Mouse (Mus musculus): ENCODE data around the gene Sept9. TPM values are rescaled to one million over a fixed set of nuclear protein-coding genes. Genes with fewer than 3 reads are reported as not detected.

Gene Sept9
- polyA plus RNA-seq, 1 experiment from 2014 or later: 44.1 TPM

- Histone ChIP-seq H3K4me3 (replicated peaks) (no peak overlapping the region), H3K4me1 (replicated peaks) (peaks cover 7% of the 10 kb centered on the region), H3K4me2 (no peak overlapping the region), H3K27ac (no peak overlapping the region), H3K36me3 (peaks cover 9% of the 10 kb centered on the region), H3K27me3 (no peaks in the 10 kb centered on the region), H3K9me3 (replicated peaks) (no peaks in the 10 kb centered on the region), H3K9ac (no peak overlapping the region)
- WGBS (ENCODE audit: insufficient replicate concordance): 59% methylated on average over 3 of the region's 3 CpGs
- no peak for ATAC-seq (ENCODE audit: low read depth)
- no peak for DNase-seq
These were observed 97.8 kb downstream of the Sept9 start for GRCm38 (mm10) chr11:117297190-117297829.

DNA sequence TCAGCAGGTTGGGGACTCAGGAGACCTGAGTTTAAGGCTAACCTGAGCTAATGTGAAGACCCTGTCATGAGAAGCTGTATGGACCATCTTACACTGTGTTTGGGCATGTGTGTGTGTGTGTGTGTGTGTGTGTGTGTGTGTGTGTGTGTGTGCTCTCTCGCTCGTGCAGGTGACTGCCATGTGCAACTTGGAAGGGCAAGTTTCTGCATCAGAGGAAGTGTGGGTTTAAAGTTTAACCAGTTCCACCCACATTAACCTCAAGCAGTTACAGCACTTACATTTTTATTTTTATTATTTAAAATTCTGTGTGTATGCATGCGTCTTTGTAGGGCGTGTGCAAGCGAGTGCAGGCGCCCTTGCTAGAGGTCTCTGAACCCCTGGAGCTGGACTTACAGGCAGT, 100.3 kb downstream of the Sept9 start:
- H3K4me3 ChIP-seq (replicated peaks): no peak overlapping the region
- peaks cover 14% of the 10 kb centered on the region for H3K36me3 ChIP-seq
- H3K27ac ChIP-seq: no peak overlapping the region
- DNase-seq: no peak
- 82% methylated on average over 6 of the region's 6 CpGs for WGBS (ENCODE audit: insufficient replicate concordance)
- no peak overlapping the region for H3K9ac ChIP-seq
- no peak overlapping the region for H3K4me2 ChIP-seq
- no peaks in the 10 kb centered on the region for H3K27me3 ChIP-seq
- no peaks in the 10 kb centered on the region for H3K9me3 ChIP-seq (replicated peaks)
- no peaks in the 10 kb centered on the region for H3K4me1 ChIP-seq (replicated peaks)
- ATAC-seq (ENCODE audit: low read depth): no peak

- no peak overlapping the region for H3K9ac ChIP-seq
- H3K27ac ChIP-seq: no peak overlapping the region
- ATAC-seq (ENCODE audit: low read depth) (no peak), DNase-seq (no peak)
- H3K4me2 ChIP-seq: no peak overlapping the region
- H3K4me1 ChIP-seq (replicated peaks): peaks cover 4% of the 10 kb centered on the region; the same call in 1 of the 2 replicates
- peaks cover 14% of the 10 kb centered on the region for H3K36me3 ChIP-seq
- H3K4me3 ChIP-seq (replicated peaks): no peak overlapping the region
- H3K9me3 ChIP-seq (replicated peaks): no peaks in the 10 kb centered on the region
- WGBS (ENCODE audit: insufficient replicate concordance): 71% methylated on average over 4 of the region's 4 CpGs
- no peaks in the 10 kb centered on the region for H3K27me3 ChIP-seq
These were observed 101.3 kb downstream of the Sept9 start for GRCm38 (mm10) chr11:117300809-117301208.

DNA sequence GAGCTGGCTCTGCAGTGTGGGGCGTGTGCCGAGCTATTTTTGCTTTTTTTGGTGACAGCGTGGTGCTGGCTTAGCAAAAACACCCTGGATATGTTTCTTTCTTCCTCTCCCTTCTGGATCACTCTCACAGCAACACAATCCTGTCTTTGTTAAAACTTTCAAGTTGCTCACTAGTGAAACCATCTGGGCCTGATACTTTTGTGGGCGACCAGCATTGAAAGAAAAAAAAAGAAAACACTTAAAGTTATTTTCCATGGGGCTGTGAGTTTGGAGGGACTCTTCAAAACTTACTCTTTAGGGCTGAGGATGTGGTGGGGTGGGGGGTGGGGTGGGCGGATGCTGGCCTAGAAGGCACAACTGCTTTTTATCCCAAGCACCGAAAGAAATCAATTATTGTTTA, 102.3 kb downstream of the Sept9 start:
- ATAC-seq (ENCODE audit: low read depth) (no peak), DNase-seq (no peak)
- Histone ChIP-seq H3K4me3 (replicated peaks) (no peak overlapping the region), H3K27ac (no peak overlapping the region), H3K4me2 (no peak overlapping the region), H3K9ac (no peak overlapping the region), H3K27me3 (no peaks in the 10 kb centered on the region), H3K9me3 (replicated peaks) (no peaks in the 10 kb centered on the region), H3K4me1 (replicated peaks) (peaks cover 13% of the 10 kb centered on the region), H3K36me3 (peaks cover 14% of the 10 kb centered on the region)
- 61% methylated on average over 6 of the region's 6 CpGs for WGBS (ENCODE audit: insufficient replicate concordance)

GRCm38 (mm10) chr11:117302371-117302770, 102.9 kb downstream of the Sept9 start:
- Histone ChIP-seq H3K36me3 (peaks cover 9% of the 10 kb centered on the region), H3K9ac (no peak overlapping the region), H3K27ac (no peak overlapping the region), H3K9me3 (replicated peaks) (no peaks in the 10 kb centered on the region), H3K4me1 (replicated peaks) (peaks cover 20% of the 10 kb centered on the region), H3K4me2 (no peak overlapping the region), H3K4me3 (replicated peaks) (no peak overlapping the region), H3K27me3 (no peaks in the 10 kb centered on the region)
- no peak for DNase-seq
- 77% methylated on average over 5 of the region's 5 CpGs for WGBS (ENCODE audit: insufficient replicate concordance)
- no peak for ATAC-seq (ENCODE audit: low read depth)

GRCm38 (mm10) chr11:117305509-117306188, 106.2 kb downstream of the Sept9 start:
- DNase-seq (no peak), ATAC-seq (ENCODE audit: low read depth) (no peak)
- H3K9ac ChIP-seq: no peak overlapping the region
- H3K4me2 ChIP-seq: no peak overlapping the region
- 0 out of 2 replicates have a peak, but pooled peaks cover 5% of the 10 kb centered on the region for H3K36me3 ChIP-seq
- peaks cover 52% of the 10 kb centered on the region for H3K4me1 ChIP-seq (replicated peaks)
- 71% methylated on average over 7 of the region's 7 CpGs for WGBS (ENCODE audit: insufficient replicate concordance)
- H3K9me3 ChIP-seq (replicated peaks): no peaks in the 10 kb centered on the region
- no peaks in the 10 kb centered on the region for H3K27me3 ChIP-seq
- H3K27ac ChIP-seq: no peak overlapping the region
- H3K4me3 ChIP-seq (replicated peaks): no peak overlapping the region

- peak overlapping the region; percentile 16; the same call in 1 of the 2 replicates for H3K27ac ChIP-seq
These were observed 107.0 kb downstream of the Sept9 start for GRCm38 (mm10) chr11:117306311-117307088.

DNA sequence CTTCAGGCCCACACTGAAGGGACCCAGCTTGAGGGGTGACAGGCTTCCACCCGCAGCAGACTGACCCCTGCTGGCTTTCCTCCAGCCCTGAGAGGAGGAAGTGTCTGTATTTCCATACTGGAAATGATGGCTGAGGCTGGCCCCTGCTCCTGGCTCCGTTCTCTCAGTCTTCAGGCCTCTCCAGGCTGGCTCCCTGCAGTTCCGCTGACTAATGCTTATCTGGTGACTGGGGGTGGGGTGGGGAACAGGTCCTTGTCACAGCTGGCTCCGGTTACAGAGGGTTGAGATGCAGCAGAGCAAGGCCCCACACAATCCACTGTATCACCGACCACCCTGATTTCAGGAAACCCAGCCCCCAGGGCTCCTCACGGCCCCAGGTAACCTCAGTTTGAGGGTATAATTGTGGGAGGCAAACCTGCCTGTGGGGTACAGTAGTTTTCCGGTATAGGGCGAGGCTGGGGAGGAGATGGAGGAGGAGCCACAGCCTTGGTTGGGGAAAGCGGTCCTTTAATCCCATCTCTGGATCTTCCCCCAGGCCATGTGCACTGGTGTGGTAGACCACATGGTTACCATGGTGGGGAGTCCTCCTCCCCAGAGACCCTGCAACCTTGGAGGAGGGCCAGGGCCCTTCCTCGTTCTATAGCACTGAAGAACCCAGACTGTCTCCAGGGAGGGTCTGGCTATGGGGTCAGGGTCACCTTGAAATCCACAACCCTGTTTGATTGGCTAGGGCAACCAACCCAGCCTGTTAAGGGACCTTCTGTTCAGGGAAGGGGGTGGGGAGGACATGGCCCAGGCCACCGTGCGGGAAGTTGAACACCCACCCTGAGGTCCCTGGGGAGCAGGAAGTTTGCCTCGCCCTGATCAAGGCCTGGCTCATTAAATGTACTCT, 108.7 kb downstream of the Sept9 start:
- Histone ChIP-seq H3K9ac (0 out of 2 replicates have a peak overlapping the region, but pooled peaks have one; percentile 1), H3K27ac (peak overlapping the region; percentile 60), H3K36me3 (0 out of 2 replicates have a peak, but pooled peaks cover 5% of the 10 kb centered on the region), H3K4me1 (replicated peaks) (peaks cover 77% of the 10 kb centered on the region), H3K27me3 (no peaks in the 10 kb centered on the region), H3K4me3 (replicated peaks) (peak overlapping the region; percentile 12; the same call in 1 of the 2 replicates), H3K9me3 (replicated peaks) (no peaks in the 10 kb centered on the region), H3K4me2 (peak overlapping the region; percentile 52)
- whole genome bisulfite sequencing (ENCODE audit: insufficient replicate concordance): 25% methylated on average over 13 of the region's 13 CpGs
- peak; percentile 57 for DNase-seq
- ATAC-seq (ENCODE audit: low read depth): peak; percentile 72

More at GRCm38 (mm10) chr11:117306311-117307088, 107.0 kb downstream of the Sept9 start:
- no peaks in the 10 kb centered on the region for H3K27me3 ChIP-seq
- 40% methylated on average over 14 of the region's 14 CpGs for WGBS (ENCODE audit: insufficient replicate concordance)
- H3K4me1 ChIP-seq (replicated peaks): peaks cover 60% of the 10 kb centered on the region
- no peak overlapping the region for H3K9ac ChIP-seq
- H3K9me3 ChIP-seq (replicated peaks): no peaks in the 10 kb centered on the region
- H3K36me3 ChIP-seq: 0 out of 2 replicates have a peak, but pooled peaks cover 5% of the 10 kb centered on the region
- H3K4me2 ChIP-seq: no peak overlapping the region
- DNase-seq (no peak), ATAC-seq (ENCODE audit: low read depth) (no peak)
- H3K4me3 ChIP-seq (replicated peaks): no peak overlapping the region

- no peak overlapping the region for H3K9ac ChIP-seq
- H3K4me2 ChIP-seq: no peak overlapping the region
- DNase-seq: no peak
- no peaks in the 10 kb centered on the region for H3K27me3 ChIP-seq
- no peak overlapping the region for H3K4me3 ChIP-seq (replicated peaks)
- H3K9me3 ChIP-seq (replicated peaks): no peaks in the 10 kb centered on the region
- H3K27ac ChIP-seq: no peak overlapping the region
- no peak for ATAC-seq (ENCODE audit: low read depth)
- no peaks in the 10 kb centered on the region for H3K36me3 ChIP-seq
- H3K4me1 ChIP-seq (replicated peaks): peaks cover 88% of the 10 kb centered on the region
- 64% methylated on average over 17 of the region's 17 CpGs for WGBS (ENCODE audit: insufficient replicate concordance)
These were observed 109.9 kb downstream of the Sept9 start for GRCm38 (mm10) chr11:117309108-117309917.

GRCm38 (mm10) chr11:117309918-117310287, 110.4 kb downstream of the Sept9 start:
- Histone ChIP-seq H3K4me3 (replicated peaks) (no peak overlapping the region), H3K9me3 (replicated peaks) (no peaks in the 10 kb centered on the region), H3K27me3 (no peaks in the 10 kb centered on the region), H3K4me1 (replicated peaks) (peaks cover 94% of the 10 kb centered on the region), H3K27ac (no peak overlapping the region), H3K4me2 (no peak overlapping the region), H3K9ac (no peak overlapping the region), H3K36me3 (no peaks in the 10 kb centered on the region)
- ATAC-seq (ENCODE audit: low read depth) (no peak), DNase-seq (no peak)
- WGBS (ENCODE audit: insufficient replicate concordance): 71% methylated on average over 3 of the region's 3 CpGs
